Mouse (Mus musculus) kidney, postnatal 10 days (tissue): ENCODE data around the gene Trim17.
"Not testable (repeated sequence)": the region's sequence is repeated elsewhere in the genome, so short reads cannot be mapped to it uniquely, and the experiment has no call there.

Source experiments
- DNase-seq: peaks from one replicate; pipeline ENCODE4 v3.0.0; 2021; ENCODE audit warnings: mixed read lengths

Trim17 gene

GRCm38 (mm10) chr11:58948542-58949479, 5.7 kb upstream of the Trim17 start, which contains the start of gene Hist3h2ba:
Gene Hist3h2ba, plus strand, starts transcription at chr11:58948920.
- DNase-seq: peak; percentile 64

GRCm38 (mm10) chr11:58949480-58950431, 4.7 kb upstream of the Trim17 start:
- DNase-seq: no peak

- no peak for DNase-seq
These were observed 3.3 kb upstream of the Trim17 start for GRCm38 (mm10) chr11:58951210-58951609.

GRCm38 (mm10) chr11:58953351-58954169, 925 bp upstream of the Trim17 start:
- peak; percentile 46 for DNase-seq

GRCm38 (mm10) chr11:58954170-58954419, 390 bp upstream of the Trim17 start:
- DNase-seq: not testable (repeated sequence)

- peak; percentile 56 for DNase-seq
These were observed 820 bp downstream of the Trim17 start for GRCm38 (mm10) chr11:58955143-58955867.

- no peak for DNase-seq
These were observed 1.4 kb downstream of the Trim17 start for GRCm38 (mm10) chr11:58955868-58956257.

GRCm38 (mm10) chr11:58957226-58957914, 2.9 kb downstream of the Trim17 start:
- no peak for DNase-seq

- no peak for DNase-seq
These were observed 4.1 kb downstream of the Trim17 start for GRCm38 (mm10) chr11:58958536-58958935.

GRCm38 (mm10) chr11:58959186-58959825, 4.8 kb downstream of the Trim17 start:
- no peak for DNase-seq

- DNase-seq: peak; percentile 84
These were observed 5.5 kb downstream of the Trim17 start for GRCm38 (mm10) chr11:58959921-58960465.

GRCm38 (mm10) chr11:58961364-58962177, 7.1 kb downstream of the Trim17 start:
- no peak for DNase-seq

GRCm38 (mm10) chr11:58963543-58963942, 9.1 kb downstream of the Trim17 start:
- peak; percentile 60 for DNase-seq

- DNase-seq: no peak
These were observed 9.7 kb downstream of the Trim17 start for GRCm38 (mm10) chr11:58964216-58964615.

- DNase-seq: no peak
These were observed 10.7 kb downstream of the Trim17 start for GRCm38 (mm10) chr11:58965001-58965760.

- DNase-seq: peak; percentile 57
These were observed 12.9 kb downstream of the Trim17 start for GRCm38 (mm10) chr11:58967346-58967745.

- no peak for DNase-seq
These were observed 14.1 kb downstream of the Trim17 start for GRCm38 (mm10) chr11:58968551-58968950.

GRCm38 (mm10) chr11:58969027-58969426, 14.5 kb downstream of the Trim17 start:
- no peak for DNase-seq

- DNase-seq: peak; percentile 62
These were observed 15.2 kb downstream of the Trim17 start for GRCm38 (mm10) chr11:58969659-58970058.
